Mouse (Mus musculus) left cerebral cortex, postnatal 36 days (tissue): ENCODE measurements around the gene Cmtm6. TPM values are rescaled to one million over a fixed set of nuclear protein-coding genes. Genes with fewer than 3 reads are reported as not detected.

ENCODE experiments used
- DNase-seq, 2 experiments: peaks; one replicate each; pipeline ENCODE4 v3.0.0; 2021 to 2022; ENCODE audit warnings: low spot score in 2 of 2, mixed read lengths in 1 of 2
- intact Hi-C: fragments of 180-260 bp; cut with DNase I; formaldehyde crosslinking; loops from one replicate; pipeline ENCODE4 v1.15.1; 2025
- total RNA-seq, 2 experiments: library from RNA; stranded (reverse); gene quantifications; 2 replicates each; pipeline ENCODE4 v1.2.3; 2021

Gene Cmtm6
- total RNA-seq, 2 experiments from 2014 or later, result 19.0 to 21.5 TPM

GRCm38 (mm10) chr9:114789557-114789956 is 58.6 kb downstream of the Cmtm6 start:
- intact Hi-C loops, result no loop called here
- DNase-seq, result no peak

GRCm38 (mm10) chr9:114789989-114790388 is 59.1 kb downstream of the Cmtm6 start:
- intact Hi-C loops, result no loop called here
- DNase-seq, result no peak

GRCm38 (mm10) chr9:114793764-114794295 is 62.9 kb downstream of the Cmtm6 start:
- intact Hi-C loops, result no loop called here
- DNase-seq, result no peak

GRCm38 (mm10) chr9:114794491-114794890 is 63.6 kb downstream of the Cmtm6 start:
- no peak for DNase-seq
- intact Hi-C loops, result no loop called here

- DNase-seq, result no peak
- intact Hi-C loops, result loop anchor here (5.0 kb wide), 4 partner anchors 39 to 161 kb away; no protein-coding TSS in a partner anchor
These were observed 65.6 kb downstream of the Cmtm6 start for GRCm38 (mm10) chr9:114796473-114797050.

- intact Hi-C loops, result loop anchor here (5.0 kb wide), 4 partner anchors 40 to 160 kb away; no protein-coding TSS in a partner anchor
- peak; percentile 82 to 85 for DNase-seq
These were observed 66.6 kb downstream of the Cmtm6 start for GRCm38 (mm10) chr9:114797329-114798004.

GRCm38 (mm10) chr9:114798845-114799244 is 67.9 kb downstream of the Cmtm6 start:
- intact Hi-C loops, result loop anchor here (5.0 kb wide), 4 partner anchors 42 to 158 kb away; no protein-coding TSS in a partner anchor
- no peak for DNase-seq

Other genes with a start within 250 kb of the Cmtm6 start
- not detected for gene Ccr4, start 226.2 kb upstream of the Cmtm6 start, total RNA-seq
- gene C130032M10Rik, start 215.4 kb upstream of the Cmtm6 start, total RNA-seq, result not detected
- gene Trim71, start 166.7 kb upstream of the Cmtm6 start, total RNA-seq, result under 1 TPM; 0.77 to 0.94 TPM
- 10 to 100 TPM; 38.2 to 51.7 TPM for gene Cnot10, start 90.9 kb upstream of the Cmtm6 start, total RNA-seq
- 10 to 100 TPM; 91.3 to 92.5 TPM for gene Dync1li1, start 42.3 kb upstream of the Cmtm6 start, total RNA-seq
- gene Cmtm7, start 50.7 kb downstream of the Cmtm6 start, total RNA-seq, result 1 to 10 TPM; 3.8 to 4.0 TPM
- 1 to 10 TPM; 2.2 TPM for gene Cmtm8, start 113.0 kb downstream of the Cmtm6 start, total RNA-seq
- 10 to 100 TPM; 84.5 to 94.5 TPM for gene Gpd1l, start 202.9 kb downstream of the Cmtm6 start, total RNA-seq
- gene Osbpl10, start 247.5 kb downstream of the Cmtm6 start, total RNA-seq, result 10 to 100 TPM; 52.5 to 54.0 TPM